Mouse (Mus musculus) C2C12 (cell line): ENCODE results near the gene Zwilch.

Source experiments
- CEBPB ChIP-seq: IDR thresholded peaks from one replicate; pipeline ENCODE4 v1.6.1; 2011; ENCODE audit warnings: low read depth, mild to moderate bottlenecking, control low read depth, moderate library complexity
- CTCF ChIP-seq: IDR thresholded peaks from one replicate; pipeline ENCODE4 v1.5.1; 2011; ENCODE audit not compliant: control insufficient read depth, insufficient read depth, insufficient read length
- FOSL1 ChIP-seq: IDR thresholded peaks from one replicate; pipeline ENCODE4 v1.8.0; 2011; ENCODE audit warnings: mild to moderate bottlenecking, low read length; ENCODE audit not compliant: poor library complexity, insufficient read depth, severe bottlenecking
- MAX ChIP-seq: IDR thresholded peaks from one replicate; pipeline ENCODE4 v1.6.1; 2011; ENCODE audit warnings: mild to moderate bottlenecking, control low read depth
- MYOD1 ChIP-seq: IDR thresholded peaks from one replicate; pipeline ENCODE4 v1.6.1; 2011; ENCODE audit warnings: low read depth; ENCODE audit not compliant: control insufficient read depth, insufficient read length
- MYOG ChIP-seq: IDR thresholded peaks from one replicate; pipeline ENCODE4 v1.6.1; 2011; ENCODE audit not compliant: control insufficient read depth, insufficient read length; ENCODE audit errors: extremely low read depth
- USF1 ChIP-seq: IDR thresholded peaks from one replicate; pipeline ENCODE4 v1.6.1; 2011; ENCODE audit warnings: low read depth, mild to moderate bottlenecking, control low read depth, moderate library complexity

- TF ChIP-seq CTCF, result no peak
- TF ChIP-seq MYOG, result no peak
- no peak for TF ChIP-seq CEBPB
- no peak for TF ChIP-seq USF1
- TF ChIP-seq MAX, result no peak
- TF ChIP-seq MYOD1, result no peak
- no peak for TF ChIP-seq FOSL1
Measured at GRCm38 (mm10) chr9:64178610-64178973, 5.7 kb upstream of the Zwilch start.
